17 mouse cellular contexts compared by ENCODE assay signal in the genomic region with DNA sequence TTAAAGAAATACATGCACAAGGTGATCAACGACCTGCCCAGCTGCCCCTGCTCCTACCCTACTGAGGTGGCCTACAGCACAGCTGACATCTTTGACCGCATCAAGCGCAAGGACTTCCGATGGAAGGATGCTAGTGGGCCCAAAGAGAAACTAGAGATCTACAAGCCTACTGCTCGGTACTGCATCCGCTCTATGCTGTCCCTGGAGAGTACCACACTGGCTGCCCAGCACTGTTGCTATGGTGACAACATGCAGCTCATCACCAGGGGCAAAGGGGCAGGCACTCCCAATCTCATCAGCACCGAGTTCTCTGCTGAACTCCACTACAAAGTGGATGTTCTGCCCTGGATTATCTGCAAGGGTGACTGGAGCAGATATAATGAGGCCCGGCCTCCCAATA.
DNase-seq lines count a peak whose midpoint lies in the region; ATAC-seq and TF ChIP-seq lines count a peak whose summit lies in the region.
"Had no signal": no experiment of that assay in that cellular context is flagged by ENCODE, and none has a peak within 500 bp of the region (broad histone marks: within the 10 kb centered on the region; RNA-seq: fewer than 3 reads in every experiment).

No protein-coding gene starts in this region.

- H3K4me1 ChIP-seq in lung, embryonic 16.5 days (replicated peaks; ENCODE audit: control insufficient read depth, insufficient read depth, low read length) = no peaks in the 10 kb centered on the region
- no peaks in the 10 kb centered on the region for H3K4me1 ChIP-seq in forebrain, postnatal 0 days (ENCODE audit: insufficient read depth)
- H3K4me1 ChIP-seq in midbrain, embryonic 13.5 days (replicated peaks) = peaks cover 10% of the 10 kb centered on the region
- no peaks in the 10 kb centered on the region for H3K4me1 ChIP-seq in heart, embryonic 11.5 days (ENCODE audit: control insufficient read depth, insufficient read depth, low read length)
- H3K4me1 ChIP-seq: heart, embryonic 12.5 days; limb, embryonic 15.5 days had no signal

- 0 out of 2 replicates have a peak, but pooled peaks have one; percentile 12 for ATAC-seq in lung, embryonic 16.5 days (ENCODE audit: low read depth)
- peak; percentile 55; the same call in 1 of the 2 replicates for ATAC-seq in forebrain, postnatal 0 days
- ATAC-seq in midbrain, embryonic 13.5 days = peak; percentile 96
- ATAC-seq in heart, embryonic 11.5 days (replicated peaks; ENCODE audit: insufficient number of reproducible peaks, low FRiP score, low TSS enrichment) = no peak
- ATAC-seq: CD4-positive, CD25-positive, alpha-beta regulatory T cell, adult 4 months had no signal

- no peaks in the 10 kb centered on the region for H3K27me3 ChIP-seq in lung, embryonic 16.5 days (ENCODE audit: control insufficient read depth, insufficient read depth, low read depth, low read length)
- no peaks in the 10 kb centered on the region for H3K27me3 ChIP-seq in forebrain, postnatal 0 days (ENCODE audit: insufficient read depth, low read length)
- H3K27me3 ChIP-seq in midbrain, embryonic 13.5 days = no peaks in the 10 kb centered on the region
- H3K27me3 ChIP-seq in heart, embryonic 11.5 days (ENCODE audit: control insufficient read depth, insufficient read depth, low read length) = no peaks in the 10 kb centered on the region
- H3K27me3 ChIP-seq: heart, embryonic 12.5 days; limb, embryonic 15.5 days had no signal

- no peak for DNase-seq in lung, postnatal 25 days (ENCODE audit: low spot score)
- no peak for DNase-seq in forebrain, postnatal 0 days
- no peak for DNase-seq in urinary bladder, postnatal 25 days (ENCODE audit: low spot score)
- no peak for DNase-seq in gastrocnemius, adult 8-10 months (ENCODE audit: low spot score in 2 of 2)
- DNase-seq: cerebellum, adult 8-10 months; gastrocnemius, postnatal 25 days; kidney, adult 18-20 months; lung, embryonic 14.5 days; right cerebral cortex, postnatal 25 days; thymus, adult 2 months had no signal

- H3K9ac ChIP-seq in lung, embryonic 16.5 days (ENCODE audit: low read length) = no peak overlapping the region
- no peak overlapping the region for H3K9ac ChIP-seq in forebrain, postnatal 0 days
- H3K9ac ChIP-seq in midbrain, embryonic 13.5 days (replicated peaks) = no peak overlapping the region
- no peak overlapping the region for H3K9ac ChIP-seq in heart, embryonic 11.5 days (ENCODE audit: low read depth, low read length)
- H3K9ac ChIP-seq: heart, embryonic 12.5 days; limb, embryonic 15.5 days; lung, embryonic 14.5 days had no signal

- no peak overlapping the region for H3K27ac ChIP-seq in lung, embryonic 16.5 days (ENCODE audit: low read length)
- no peak overlapping the region for H3K27ac ChIP-seq in forebrain, postnatal 0 days (ENCODE audit: low read depth, low read length)
- no peak overlapping the region for H3K27ac ChIP-seq in midbrain, embryonic 13.5 days
- no peak overlapping the region for H3K27ac ChIP-seq in heart, embryonic 11.5 days (ENCODE audit: low read depth, low read length)
- H3K27ac ChIP-seq: left cerebral cortex, adult 2 months; limb, embryonic 15.5 days had no signal

- no peaks in the 10 kb centered on the region for H3K9me3 ChIP-seq in lung, embryonic 16.5 days (ENCODE audit: control insufficient read depth, low read length)
- no peaks in the 10 kb centered on the region for H3K9me3 ChIP-seq in forebrain, postnatal 0 days (ENCODE audit: low read length)
- no peaks in the 10 kb centered on the region for H3K9me3 ChIP-seq in midbrain, embryonic 13.5 days
- no peaks in the 10 kb centered on the region for H3K9me3 ChIP-seq in heart, embryonic 11.5 days (replicated peaks; ENCODE audit: control insufficient read depth, low read length)
- H3K9me3 ChIP-seq: heart, embryonic 12.5 days; limb, embryonic 15.5 days had no signal

- WGBS in lung, embryonic 16.5 days = 74% methylated on average over 8 of the region's 8 CpGs
- 70% methylated on average over 8 of the region's 8 CpGs for WGBS in forebrain, postnatal 0 days
- 55% methylated on average over 8 of the region's 8 CpGs for WGBS in midbrain, embryonic 13.5 days
- 74% methylated on average over 8 of the region's 8 CpGs for WGBS in heart, embryonic 11.5 days (ENCODE audit: insufficient replicate concordance)

- no peak overlapping the region for H3K4me3 ChIP-seq in lung, embryonic 16.5 days (ENCODE audit: low read length)
- no peak overlapping the region for H3K4me3 ChIP-seq in forebrain, postnatal 0 days (ENCODE audit: low read depth, low read length)
- no peak overlapping the region for H3K4me3 ChIP-seq in midbrain, embryonic 13.5 days (replicated peaks)
- H3K4me3 ChIP-seq in heart, embryonic 11.5 days (ENCODE audit: low read depth, low read length) = no peak overlapping the region
- H3K4me3 ChIP-seq: heart, embryonic 12.5 days; left cerebral cortex, adult 2 months; limb, embryonic 15.5 days had no signal

- H3K4me2 ChIP-seq in lung, embryonic 16.5 days (ENCODE audit: low read depth, low read length) = no peak overlapping the region
- H3K4me2 ChIP-seq in forebrain, postnatal 0 days (ENCODE audit: low read depth) = no peak overlapping the region
- H3K4me2 ChIP-seq in midbrain, embryonic 13.5 days (replicated peaks) = no peak overlapping the region
- H3K4me2 ChIP-seq in heart, embryonic 11.5 days = no peak overlapping the region
- H3K4me2 ChIP-seq: heart, embryonic 12.5 days; limb, embryonic 15.5 days; lung, embryonic 14.5 days had no signal

- TF ChIP-seq CTCF in forebrain, postnatal 0 days (IDR thresholded peaks at IDR 0.05; ENCODE audit: low read depth) = no peak

- H3K36me3 ChIP-seq in lung, embryonic 16.5 days (ENCODE audit: control insufficient read depth, insufficient read depth, low read length) = peaks cover 10% of the 10 kb centered on the region; the same call in 1 of the 2 replicates
- H3K36me3 ChIP-seq in forebrain, postnatal 0 days (ENCODE audit: insufficient read depth) = no peaks in the 10 kb centered on the region
- no peaks in the 10 kb centered on the region for H3K36me3 ChIP-seq in midbrain, embryonic 13.5 days
- H3K36me3 ChIP-seq in heart, embryonic 11.5 days (ENCODE audit: control insufficient read depth, insufficient read depth, low read length) = no peaks in the 10 kb centered on the region
- H3K36me3 ChIP-seq: heart, embryonic 12.5 days had no signal
